Mouse (Mus musculus): ENCODE data around the gene Cd38. TPM values are rescaled to one million over a fixed set of nuclear protein-coding genes. Genes with fewer than 3 reads are reported as not detected.

The Cd38 gene
- 1 to 10 TPM; 4.9 to 5.7 TPM for total RNA-seq (2021)
- long read RNA-seq, experiment 1, transcript Cd38-201 (8 exons, 3,270 nt) = major isoform, 8 of 9 reads
- long read RNA-seq, experiment 1, partial matches to known transcripts = 1 of 9 reads
- long read RNA-seq, experiment 1, other reads (novel, unspliced or antisense) = 0 of 9 reads
- long read RNA-seq, experiment 2, transcript Cd38-201 (8 exons, 3,270 nt) = major isoform, 5 of 5 reads
- long read RNA-seq, experiment 2, partial matches to known transcripts = 0 of 5 reads
- long read RNA-seq, experiment 2, other reads (novel, unspliced or antisense) = 0 of 5 reads

- no peak for DNase-seq (ENCODE audit: low spot score in 2 of 2)
Measured at GRCm38 (mm10) chr5:43868253-43868652, at the start of gene Cd38. TSS of gene Cd38 (plus strand) at chr5:43868553.

DNA sequence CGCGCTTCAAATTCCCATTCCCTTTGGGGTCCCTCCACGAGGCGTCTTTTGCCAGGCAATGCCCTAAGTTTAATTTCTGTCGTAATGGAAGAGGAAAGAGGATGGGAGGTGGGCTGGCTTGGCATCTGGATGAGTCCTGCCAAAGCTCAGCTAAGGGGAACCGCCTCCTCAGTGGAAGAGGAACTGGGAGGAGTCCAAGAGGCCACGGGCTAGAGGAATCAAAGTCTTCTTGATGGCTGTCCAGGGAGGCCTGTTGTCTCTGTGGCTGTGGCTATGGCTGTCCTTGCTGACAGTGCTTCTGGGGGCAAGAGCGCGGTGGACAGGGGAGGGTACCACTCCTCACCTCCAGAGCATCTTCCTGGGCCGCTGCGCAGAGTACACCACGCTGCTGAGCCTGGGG, 49.7 kb upstream of the Cd38 start, which contains the start of gene Bst1:
Gene Bst1 (plus strand): TSS at position 191 of the 400 bp plus-strand sequence.
- DNase-seq (ENCODE audit: low spot score in 2 of 2) = no peak

- DNase-seq (ENCODE audit: low spot score in 2 of 2) = no peak
Measured at GRCm38 (mm10) chr5:43820785-43821184, 47.6 kb upstream of the Cd38 start.

DNA sequence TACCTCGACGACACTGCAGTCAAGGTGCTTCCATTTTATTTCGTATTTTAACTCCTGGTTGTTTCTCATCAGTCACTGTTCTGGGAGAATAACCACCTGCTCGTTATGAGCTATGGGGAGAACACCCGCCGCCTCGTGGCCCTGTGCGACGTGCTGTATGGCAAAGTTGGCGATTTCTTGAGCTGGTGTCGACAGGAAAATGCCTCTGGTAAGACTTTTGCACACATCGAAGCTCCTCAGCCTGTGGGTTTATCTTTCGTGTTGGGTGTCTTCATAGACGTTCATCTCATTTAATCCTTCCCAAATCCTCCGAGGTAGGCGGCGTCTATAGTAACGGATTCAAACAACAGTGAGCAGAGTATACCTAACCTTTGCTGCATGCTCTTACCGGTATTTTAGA, 46.8 kb upstream of the Cd38 start, which contains the start of gene Fbxl5:
Gene Fbxl5 (minus strand): TSS at position 101 of the 400 bp plus-strand sequence.
- DNase-seq (ENCODE audit: low spot score in 2 of 2) = no peak

DNA sequence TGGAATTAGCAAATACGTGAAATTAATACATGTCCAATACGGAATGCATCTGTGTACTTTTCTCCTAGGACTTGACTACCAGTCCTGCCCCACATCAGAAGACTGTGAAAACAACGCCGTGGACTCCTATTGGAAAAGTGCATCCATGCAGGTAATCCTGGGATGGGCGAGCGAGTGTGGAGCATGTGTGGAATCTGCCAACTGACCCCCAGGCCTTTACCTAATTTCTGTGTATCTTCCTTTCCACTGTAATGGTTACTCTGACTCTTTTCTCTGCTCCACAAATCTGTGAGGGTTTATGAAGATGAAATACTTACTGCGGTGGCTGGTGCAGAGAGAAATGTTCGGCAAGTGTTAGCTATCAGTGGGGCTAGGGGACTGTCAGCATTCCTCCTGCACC, 46.2 kb upstream of the Cd38 start:
- no peak for DNase-seq (ENCODE audit: low spot score in 2 of 2)

- no peak for DNase-seq (ENCODE audit: low spot score in 2 of 2)
Measured at GRCm38 (mm10) chr5:43822824-43823223, 45.5 kb upstream of the Cd38 start.

- no peak for DNase-seq (ENCODE audit: low spot score in 2 of 2)
Measured at GRCm38 (mm10) chr5:43824580-43824979, 43.8 kb upstream of the Cd38 start.

DNA sequence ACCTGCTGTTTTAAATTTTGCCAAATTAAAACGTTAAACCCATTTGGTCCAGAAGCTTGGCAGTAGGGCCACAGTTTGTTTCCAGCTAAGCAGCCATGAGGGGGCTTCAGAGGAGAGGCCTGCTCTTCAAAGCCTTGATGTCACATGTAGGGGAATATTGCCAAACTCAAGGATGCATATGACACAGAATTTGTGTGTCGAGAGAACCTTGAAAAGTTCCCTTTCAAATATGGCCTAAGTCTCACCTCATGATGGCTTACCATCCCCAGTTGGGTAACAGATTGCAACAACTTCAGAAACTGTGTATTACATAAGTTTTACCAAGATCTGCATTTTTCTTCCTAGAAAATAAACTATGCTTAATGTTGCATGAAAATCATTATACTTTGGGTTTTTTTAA, 41.5 kb upstream of the Cd38 start:
- DNase-seq (ENCODE audit: low spot score in 2 of 2) = no peak

DNA sequence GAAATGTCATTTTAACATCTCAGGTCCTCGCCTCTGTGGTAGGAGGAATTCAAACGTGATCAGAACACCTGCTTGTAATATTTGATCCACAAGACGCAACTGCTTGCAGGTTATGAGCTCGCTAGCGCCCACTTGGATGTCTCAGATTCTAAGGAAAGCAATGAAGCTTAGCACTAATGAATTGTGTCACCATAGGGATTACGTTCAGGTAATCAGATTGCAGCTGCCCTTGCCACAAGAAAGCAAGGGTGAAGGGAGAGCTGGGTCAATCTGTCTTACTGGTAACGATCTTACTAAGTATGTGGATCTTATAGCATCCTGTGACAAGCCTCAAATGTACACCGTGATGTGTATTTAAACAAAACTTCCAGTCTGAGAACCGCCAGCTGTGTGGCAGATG, 41.0 kb upstream of the Cd38 start:
- no peak for DNase-seq (ENCODE audit: low spot score in 2 of 2)

- no peak for DNase-seq (ENCODE audit: low spot score in 2 of 2)
Measured at GRCm38 (mm10) chr5:43836590-43836989, 31.8 kb upstream of the Cd38 start.

- DNase-seq (ENCODE audit: low spot score in 2 of 2) = peak in 1 of 2 experiments; percentile 34
Measured at GRCm38 (mm10) chr5:43837372-43837771, 31.0 kb upstream of the Cd38 start.

DNA sequence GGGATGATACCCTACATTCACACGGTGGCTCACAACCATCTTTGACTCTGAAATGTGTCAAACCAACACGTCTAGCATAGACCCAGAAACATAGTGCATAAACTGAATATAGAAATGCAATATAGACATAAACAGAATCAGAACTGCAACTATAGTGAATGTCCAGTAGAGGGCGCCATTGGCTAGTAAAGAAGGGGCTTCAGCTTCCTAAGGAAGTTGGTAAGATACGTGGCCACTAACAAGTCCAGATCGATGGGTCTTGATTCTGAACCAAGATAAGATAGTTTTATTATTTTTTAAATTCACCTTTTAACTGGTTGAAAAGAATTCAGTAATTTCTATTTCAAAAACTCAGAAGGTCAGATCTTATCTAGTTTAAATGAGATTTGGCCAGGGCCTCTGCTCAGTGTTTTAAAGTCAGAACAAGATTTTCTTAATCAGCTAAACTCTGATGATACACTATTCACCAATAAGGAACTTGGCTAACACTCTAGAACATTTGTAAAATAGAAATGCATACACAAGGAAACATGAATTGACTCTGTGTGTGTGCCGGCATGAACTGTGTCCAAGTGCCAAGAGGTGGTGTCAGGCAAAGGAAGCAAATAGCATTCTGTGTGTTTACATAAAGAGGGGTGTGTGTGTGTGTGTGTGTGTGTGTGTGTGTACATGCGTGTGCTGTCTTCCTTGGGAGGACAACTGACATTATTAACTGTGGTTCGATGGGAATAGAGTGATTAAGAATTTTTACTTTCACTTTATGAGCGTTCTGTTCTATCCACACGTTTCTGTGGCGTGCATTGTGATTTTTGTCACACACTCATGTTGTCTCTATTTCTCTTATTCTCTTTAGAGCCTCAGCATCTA, 27.0 kb upstream of the Cd38 start:
- peak in 1 of 2 experiments; percentile 31 for DNase-seq (ENCODE audit: low spot score in 2 of 2)

GRCm38 (mm10) chr5:43842011-43842285, 26.4 kb upstream of the Cd38 start:
- no peak for DNase-seq (ENCODE audit: low spot score in 2 of 2)

- no peak for DNase-seq (ENCODE audit: low spot score in 2 of 2)
Measured at GRCm38 (mm10) chr5:43842576-43843155, 25.7 kb upstream of the Cd38 start.

GRCm38 (mm10) chr5:43845083-43845482, 23.3 kb upstream of the Cd38 start:
- no peak for DNase-seq (ENCODE audit: low spot score in 2 of 2)

- no peak for DNase-seq (ENCODE audit: low spot score in 2 of 2)
Measured at GRCm38 (mm10) chr5:43845646-43846045, 22.7 kb upstream of the Cd38 start.

GRCm38 (mm10) chr5:43846227-43846626, 22.1 kb upstream of the Cd38 start:
- no peak for DNase-seq (ENCODE audit: low spot score in 2 of 2)

- no peak for DNase-seq (ENCODE audit: low spot score in 2 of 2)
Measured at GRCm38 (mm10) chr5:43847555-43847954, 20.8 kb upstream of the Cd38 start.

DNA sequence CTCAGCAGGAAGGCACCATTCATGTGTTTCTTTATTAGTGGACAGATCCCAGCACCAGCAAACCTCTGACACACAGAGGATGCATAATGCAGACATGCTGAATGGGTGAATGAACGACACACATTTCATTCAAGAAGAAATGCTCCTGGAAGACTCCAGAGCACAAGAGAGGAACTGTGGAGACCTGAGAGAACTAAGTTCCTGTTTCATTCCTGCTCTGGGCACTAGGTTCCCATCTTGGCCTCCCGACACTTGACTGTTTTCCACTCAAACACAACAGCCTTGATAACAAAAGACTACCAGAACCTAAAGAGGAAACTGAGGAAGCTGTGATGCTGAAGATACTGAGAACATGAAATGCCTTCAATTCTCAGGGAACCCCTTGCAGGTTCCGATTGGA, 20.1 kb upstream of the Cd38 start:
- no peak for DNase-seq (ENCODE audit: low spot score in 2 of 2)

DNA sequence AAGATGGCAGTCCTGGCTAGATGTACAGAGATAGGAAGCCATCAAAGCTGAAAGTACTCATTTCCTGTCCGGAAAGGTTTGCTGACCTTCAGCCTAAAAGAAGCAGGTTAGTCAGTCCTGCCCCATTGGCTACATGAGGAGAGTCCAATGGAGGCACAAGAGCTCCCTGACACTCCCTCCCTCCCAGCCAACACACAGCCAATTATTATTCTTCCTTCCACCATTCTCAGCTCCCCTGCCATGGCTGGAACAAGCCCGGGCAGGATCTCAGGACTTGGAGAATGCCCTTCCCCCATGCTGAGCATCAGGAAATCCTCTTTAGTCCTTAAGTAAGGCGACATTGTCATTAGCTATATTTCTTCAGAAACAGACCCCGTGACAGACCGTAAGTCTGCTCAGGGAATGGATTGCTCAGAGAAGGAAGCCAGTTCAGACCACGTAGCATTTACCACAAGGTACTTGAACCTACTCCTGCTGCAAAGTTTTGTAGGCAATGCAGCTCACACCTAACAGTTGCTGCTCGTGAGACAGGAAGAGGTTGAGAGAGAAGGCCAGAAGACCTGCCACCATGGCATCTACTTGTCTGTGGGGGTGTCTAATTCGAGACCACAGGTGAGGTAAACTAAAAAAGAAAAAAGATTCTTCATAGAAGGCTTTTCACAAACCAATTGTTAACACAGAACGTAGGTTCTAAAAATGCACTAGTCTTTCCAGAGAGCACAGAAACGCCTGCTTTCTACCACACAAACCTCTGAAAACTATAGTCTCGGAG, 15.1 kb upstream of the Cd38 start:
- DNase-seq (ENCODE audit: low spot score in 2 of 2) = no peak

GRCm38 (mm10) chr5:43853868-43854488, 14.4 kb upstream of the Cd38 start:
- DNase-seq (ENCODE audit: low spot score in 2 of 2) = no peak
